Mouse (Mus musculus): ENCODE measurements around the gene Nmt1. TPM values are rescaled to one million over a fixed set of nuclear protein-coding genes. Genes with fewer than 3 reads are reported as not detected.
A peak's percentile ranks its signal among the peaks of the same experiment; 100 is the strongest.

The Nmt1 gene
- total and polyA plus RNA-seq, 2 experiments from 2014 or later = 39.8 to 71.5 TPM

DNA sequence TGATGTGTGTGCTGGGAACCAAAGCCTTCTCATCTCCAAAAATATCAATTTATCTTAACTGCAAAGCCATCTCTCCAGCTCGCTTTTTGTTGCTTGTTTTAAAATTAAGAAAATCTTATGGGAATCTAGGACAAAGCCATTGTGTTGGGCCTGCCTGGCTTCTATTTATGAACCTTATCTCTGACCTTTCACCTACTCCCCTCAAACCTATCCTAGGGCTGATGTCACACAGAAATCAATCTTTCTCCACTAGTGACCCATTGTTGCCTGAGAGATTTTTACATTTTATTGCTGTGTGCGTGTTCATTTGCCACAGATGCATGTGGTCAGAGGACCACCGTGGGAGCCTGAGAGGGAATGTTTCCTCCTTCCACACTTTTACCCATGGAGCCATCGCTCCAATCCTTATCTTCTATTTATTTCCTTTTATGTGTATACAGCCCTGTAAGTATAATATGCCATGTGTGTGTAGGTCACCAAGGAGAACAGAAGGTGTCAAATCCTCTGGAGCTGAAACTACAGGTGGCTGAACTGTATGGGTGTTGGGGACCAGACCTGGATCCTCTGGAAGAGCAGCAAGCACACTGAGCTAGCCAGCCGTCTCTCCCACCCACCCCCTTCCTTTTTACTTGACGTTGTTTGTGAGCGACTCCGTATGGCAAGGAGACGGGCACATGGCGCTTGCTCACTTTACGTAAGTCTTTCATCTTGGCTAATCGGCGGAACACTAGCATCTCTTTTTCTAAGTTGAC, 17.4 kb upstream of the Nmt1 start:
- Histone ChIP-seq H3K36me3 (ENCODE audit: insufficient read depth, low read length) (no peaks in the 10 kb centered on the region), H3K9ac (replicated peaks; ENCODE audit: low read length) (no peak overlapping the region), H3K4me3 (ENCODE audit: low read length) (no peak overlapping the region), H3K4me1 (ENCODE audit: insufficient read depth, low read length) (peaks cover under 1% of the 10 kb centered on the region), H3K27me3 (ENCODE audit: insufficient read depth, low read length) (no peaks in the 10 kb centered on the region), H3K27ac (no peak overlapping the region), H3K9me3 (ENCODE audit: low read length) (no peaks in the 10 kb centered on the region), H3K4me2 (ENCODE audit: low read depth, low read length) (no peak overlapping the region)
- DNase-seq (ENCODE audit: low spot score) (no peak), ATAC-seq (no peak)
- WGBS = 86% methylated on average over 13 of the region's 13 CpGs
- TF ChIP-seq CTCF (IDR thresholded peaks at IDR 0.05; ENCODE audit: low read depth) = no peak

GRCm38 (mm10) chr11:103011206-103011497, 16.8 kb upstream of the Nmt1 start:
- WGBS = 85% methylated on average over 2 of the region's 2 CpGs
- Histone ChIP-seq H3K27me3 (ENCODE audit: insufficient read depth, low read length) (no peaks in the 10 kb centered on the region), H3K4me3 (ENCODE audit: low read length) (no peak overlapping the region), H3K36me3 (ENCODE audit: insufficient read depth, low read length) (no peaks in the 10 kb centered on the region), H3K9me3 (ENCODE audit: low read length) (no peaks in the 10 kb centered on the region), H3K4me2 (ENCODE audit: low read depth, low read length) (no peak overlapping the region), H3K4me1 (ENCODE audit: insufficient read depth, low read length) (peaks cover 6% of the 10 kb centered on the region), H3K27ac (no peak overlapping the region), H3K9ac (replicated peaks; ENCODE audit: low read length) (no peak overlapping the region)
- DNase-seq (ENCODE audit: low spot score) = no peak
- no peak for TF ChIP-seq CTCF (IDR thresholded peaks at IDR 0.05; ENCODE audit: low read depth)
- ATAC-seq = no peak

DNA sequence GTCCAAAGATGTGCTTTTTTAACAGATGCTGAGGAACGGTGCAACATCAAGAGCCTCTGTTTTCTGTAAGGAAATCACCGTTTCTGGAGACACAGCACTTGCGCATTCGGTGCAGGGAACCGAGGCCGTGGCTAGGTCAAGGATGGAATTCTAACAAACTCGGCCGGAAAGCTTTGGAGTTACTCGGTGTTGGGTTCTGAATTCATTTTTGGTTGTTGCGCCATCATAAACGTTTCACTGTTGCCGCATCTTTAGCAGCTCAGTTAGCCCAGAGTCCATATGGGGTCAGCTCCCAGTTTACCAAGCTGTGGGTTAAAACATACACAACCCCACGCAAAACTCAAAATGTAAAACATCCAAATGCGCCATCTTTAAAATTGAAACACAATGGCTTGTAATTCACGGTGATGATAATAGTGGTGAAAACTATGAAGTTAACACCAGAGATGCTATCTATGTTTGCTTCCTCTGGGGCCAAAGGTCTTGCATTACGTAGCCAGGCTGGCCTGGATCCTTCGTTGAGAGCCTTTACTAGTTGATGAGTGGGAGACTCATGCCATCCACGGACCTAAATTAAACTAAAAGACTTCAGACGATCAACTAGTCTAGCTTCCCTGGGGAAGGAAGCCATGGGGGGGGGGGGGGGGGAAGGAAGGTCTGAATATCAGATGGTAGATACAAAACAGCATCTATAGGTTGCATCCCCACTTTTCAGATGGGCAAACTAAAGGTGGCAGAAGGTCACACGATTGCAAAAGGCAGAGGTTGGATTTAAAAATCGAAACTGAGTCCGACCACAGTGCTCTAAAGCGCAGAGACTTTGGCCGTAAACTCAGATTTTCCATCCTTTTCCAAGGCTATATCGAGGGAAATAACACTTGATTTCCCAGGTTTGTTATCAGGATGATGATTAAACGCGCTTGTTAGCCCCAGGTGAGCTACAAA, 11.8 kb upstream of the Nmt1 start:
- TF ChIP-seq CTCF (IDR thresholded peaks at IDR 0.05; ENCODE audit: low read depth) = no peak
- Histone ChIP-seq H3K9ac (replicated peaks; ENCODE audit: low read length) (peak overlapping the region; percentile 73), H3K4me2 (ENCODE audit: low read depth, low read length) (peak overlapping the region; percentile 67), H3K4me1 (ENCODE audit: insufficient read depth, low read length) (peaks cover 7% of the 10 kb centered on the region), H3K9me3 (ENCODE audit: low read length) (no peaks in the 10 kb centered on the region), H3K4me3 (ENCODE audit: low read length) (peak overlapping the region; percentile 65), H3K36me3 (ENCODE audit: insufficient read depth, low read length) (no peaks in the 10 kb centered on the region), H3K27me3 (ENCODE audit: insufficient read depth, low read length) (no peaks in the 10 kb centered on the region), H3K27ac (peak overlapping the region; percentile 89)
- no peak for DNase-seq (ENCODE audit: low spot score)
- WGBS = 45% methylated on average over 27 of the region's 27 CpGs
- ATAC-seq = no peak

DNA sequence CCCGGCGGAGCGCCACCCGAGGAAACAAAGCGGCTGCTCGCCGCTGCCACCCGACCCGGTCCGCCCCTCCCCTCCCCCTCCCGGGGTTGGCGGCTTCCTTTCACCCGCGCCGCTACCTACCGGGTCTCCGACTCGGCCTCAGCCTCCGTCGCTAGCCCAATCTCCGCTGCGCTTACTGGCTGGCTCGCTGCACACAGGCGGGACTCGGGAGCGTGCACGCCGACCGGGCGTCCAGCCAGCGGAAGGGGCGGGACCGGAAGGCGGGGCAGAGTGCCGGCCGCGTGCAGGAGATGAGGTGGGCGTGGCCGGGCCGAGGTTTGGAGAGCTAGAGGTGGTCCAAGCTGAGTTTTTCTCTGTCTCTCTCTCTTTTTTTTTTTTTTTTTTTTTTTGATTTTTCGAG, 11.1 kb upstream of the Nmt1 start:
- no peak for TF ChIP-seq CTCF (IDR thresholded peaks at IDR 0.05; ENCODE audit: low read depth)
- Histone ChIP-seq H3K4me1 (ENCODE audit: insufficient read depth, low read length) (peaks cover 7% of the 10 kb centered on the region), H3K36me3 (ENCODE audit: insufficient read depth, low read length) (no peaks in the 10 kb centered on the region), H3K4me3 (ENCODE audit: low read length) (peak overlapping the region; percentile 65), H3K27me3 (ENCODE audit: insufficient read depth, low read length) (no peaks in the 10 kb centered on the region), H3K4me2 (ENCODE audit: low read depth, low read length) (peak overlapping the region; percentile 67), H3K9ac (replicated peaks; ENCODE audit: low read length) (peak overlapping the region; percentile 73), H3K9me3 (ENCODE audit: low read length) (no peaks in the 10 kb centered on the region), H3K27ac (peak overlapping the region; percentile 89)
- DNase-seq (ENCODE audit: low spot score) (peak; percentile 98), ATAC-seq (peak; percentile 98)
- WGBS = under 1% methylated on average over 38 of the region's 41 CpGs

DNA sequence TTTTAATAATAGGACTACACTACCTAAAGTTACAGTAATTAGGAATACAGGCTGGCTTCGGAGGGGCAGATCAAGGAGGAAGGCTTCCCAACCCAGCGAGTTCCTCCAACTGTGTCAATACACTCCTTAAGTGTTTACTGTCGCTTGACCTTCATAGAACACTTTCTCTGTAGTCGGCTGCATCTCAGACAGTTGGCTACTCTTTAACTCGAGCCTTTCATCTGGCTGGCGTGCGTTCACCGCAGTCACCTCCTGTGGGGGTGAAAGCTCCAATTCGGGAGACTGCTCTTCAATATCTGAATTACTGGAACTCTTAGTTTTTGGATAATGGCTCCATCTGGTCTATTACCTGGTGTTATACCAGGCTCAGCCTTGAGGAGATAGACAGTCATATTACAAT, 10.3 kb upstream of the Nmt1 start:
- no peak overlapping the region for H3K4me2 ChIP-seq (ENCODE audit: low read depth, low read length)
- TF ChIP-seq CTCF (IDR thresholded peaks at IDR 0.05; ENCODE audit: low read depth) = no peak
- no peaks in the 10 kb centered on the region for H3K27me3 ChIP-seq (ENCODE audit: insufficient read depth, low read length)
- no peak overlapping the region for H3K9ac ChIP-seq (replicated peaks; ENCODE audit: low read length)
- no peaks in the 10 kb centered on the region for H3K9me3 ChIP-seq (ENCODE audit: low read length)
- WGBS = 65% methylated on average over 9 of the region's 9 CpGs
- ATAC-seq = no peak
- no peaks in the 10 kb centered on the region for H3K36me3 ChIP-seq (ENCODE audit: insufficient read depth, low read length)
- no peak overlapping the region for H3K4me3 ChIP-seq (ENCODE audit: low read length)
- H3K27ac ChIP-seq = no peak overlapping the region
- DNase-seq (ENCODE audit: low spot score) = no peak
- H3K4me1 ChIP-seq (ENCODE audit: insufficient read depth, low read length) = peaks cover 7% of the 10 kb centered on the region

DNA sequence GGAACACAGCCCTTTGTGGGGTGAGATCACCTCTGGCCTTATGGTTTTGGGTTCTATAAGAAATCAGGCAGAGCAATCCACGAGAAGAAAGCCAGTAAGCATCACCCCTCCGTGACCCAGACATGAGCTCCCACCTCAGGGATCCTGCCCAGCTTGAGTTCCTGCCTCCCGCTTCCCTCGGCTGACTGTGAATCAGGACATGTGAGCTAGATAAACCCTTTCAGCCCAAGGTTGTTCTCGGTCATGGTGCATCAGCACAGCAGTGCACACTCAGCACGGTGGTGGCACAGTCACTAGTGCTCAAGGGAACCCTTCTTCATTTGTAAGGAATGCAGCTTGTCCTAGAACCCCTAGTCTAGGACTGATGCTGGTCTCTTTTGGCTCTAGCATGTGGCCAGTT, 9.1 kb upstream of the Nmt1 start:
- Histone ChIP-seq H3K9me3 (ENCODE audit: low read length) (no peaks in the 10 kb centered on the region), H3K27ac (no peak overlapping the region), H3K4me1 (ENCODE audit: insufficient read depth, low read length) (peaks cover 7% of the 10 kb centered on the region), H3K9ac (replicated peaks; ENCODE audit: low read length) (no peak overlapping the region), H3K4me3 (ENCODE audit: low read length) (no peak overlapping the region), H3K27me3 (ENCODE audit: insufficient read depth, low read length) (no peaks in the 10 kb centered on the region), H3K4me2 (ENCODE audit: low read depth, low read length) (no peak overlapping the region), H3K36me3 (ENCODE audit: insufficient read depth, low read length) (no peaks in the 10 kb centered on the region)
- TF ChIP-seq CTCF (IDR thresholded peaks at IDR 0.05; ENCODE audit: low read depth) = no peak
- WGBS = 73% methylated on average over 6 of the region's 6 CpGs
- no peak for DNase-seq (ENCODE audit: low spot score)
- no peak for ATAC-seq
